Mouse (Mus musculus) megakaryocyte, embryonic 14.5 days (primary cell): ENCODE data around the gene Npas3.

Experiments used
- FLI1 ChIP-seq: IDR thresholded peaks from 2 replicates; pipeline ENCODE4 v1.6.1; 2012; ENCODE audit warnings: low read length, inconsistent platforms, mixed read lengths
- GATA1 ChIP-seq: IDR thresholded peaks from 3 replicates; pipeline ENCODE4 v1.6.1; 2012; ENCODE audit warnings: mixed read lengths, low read length, inconsistent platforms, borderline replicate concordance

GRCm38 (mm10) chr12:54048126-54048525 is 799.6 kb downstream of the Npas3 start:
- no peak for TF ChIP-seq GATA1
- TF ChIP-seq FLI1: no peak
